In genomic region chr5:8667758-8668474, GRCm38 (mm10) we compare ENCODE assay signal across 21 mouse cellular contexts. TPM values are rescaled to one million over a fixed set of nuclear protein-coding genes. Genes with fewer than 3 reads are reported as not detected.
DNase-seq lines count a peak whose midpoint lies in the region; ATAC-seq and TF ChIP-seq lines count a peak whose summit lies in the region.
"Had no signal": no experiment of that assay in that cellular context is flagged by ENCODE, and none has a peak within 500 bp of the region (broad histone marks: within the 10 kb centered on the region; RNA-seq: fewer than 3 reads in every experiment).

No protein-coding gene starts in this region.

- 41% methylated on average over 9 of the region's 9 CpGs for WGBS in liver, adult 2 months
- WGBS in intestine, embryonic 16.5 days, result 53% methylated on average over 9 of the region's 9 CpGs

- H3K79me2 ChIP-seq in liver, adult 2 months (ENCODE audit: control insufficient read depth, insufficient read depth, low read length), result no peaks in the 10 kb centered on the region

- H3K36me3 ChIP-seq in liver, adult 2 months (ENCODE audit: control insufficient read depth, insufficient read depth, low read length), result no peaks in the 10 kb centered on the region
- no peaks in the 10 kb centered on the region for H3K36me3 ChIP-seq in intestine, embryonic 16.5 days (ENCODE audit: control insufficient read depth, insufficient read depth, low read length)
- H3K36me3 ChIP-seq: hindbrain, embryonic 12.5 days had no signal

- H3K4me1 ChIP-seq in liver, adult 2 months (ENCODE audit: control insufficient read depth, insufficient read depth, low read length), result no peaks in the 10 kb centered on the region; the same call in 1 of the 2 replicates
- peaks cover 9% of the 10 kb centered on the region for H3K4me1 ChIP-seq in intestine, embryonic 16.5 days (ENCODE audit: control insufficient read depth, insufficient read depth, low read length)
- H3K4me1 ChIP-seq: hindbrain, embryonic 12.5 days had no signal

- no peak overlapping the region for H3K27ac ChIP-seq in liver, adult 2 months (replicated peaks; ENCODE audit: insufficient read depth, low read depth, low read length)
- H3K27ac ChIP-seq in intestine, embryonic 16.5 days (ENCODE audit: low read length), result peak overlapping the region; percentile 58
- H3K27ac ChIP-seq: gastrocnemius, adult 2 months; hindbrain, embryonic 12.5 days had no signal

- H3K9ac ChIP-seq in liver, adult 2 months (ENCODE audit: low read depth, low read length), result no peak overlapping the region
- no peak overlapping the region for H3K9ac ChIP-seq in intestine, embryonic 16.5 days (ENCODE audit: low read depth, low read length)
- H3K9ac ChIP-seq: forebrain, postnatal 0 days; hindbrain, embryonic 12.5 days had no signal

- H3K27me3 ChIP-seq in liver, adult 2 months (ENCODE audit: control insufficient read depth, insufficient read depth, low read length), result no peaks in the 10 kb centered on the region
- no peaks in the 10 kb centered on the region for H3K27me3 ChIP-seq in intestine, embryonic 16.5 days (replicated peaks; ENCODE audit: control insufficient read depth, insufficient read depth, low read length)
- H3K27me3 ChIP-seq: hindbrain, embryonic 12.5 days had no signal

- no peak for TF ChIP-seq POLR2A in liver, adult 2 months (IDR thresholded peaks at IDR 0.05; ENCODE audit: extremely low read depth, insufficient read depth, low read length)

- H3K9me3 ChIP-seq in intestine, embryonic 16.5 days (ENCODE audit: control insufficient read depth, low read length), result no peaks in the 10 kb centered on the region
- H3K9me3 ChIP-seq: hindbrain, embryonic 12.5 days had no signal

- TF ChIP-seq CTCF in liver, adult 2 months (IDR thresholded peaks at IDR 0.05; ENCODE audit: low read depth, low read length), result no peak

- H3K4me2 ChIP-seq in intestine, embryonic 16.5 days (ENCODE audit: low read depth, low read length), result no peak overlapping the region
- H3K4me2 ChIP-seq: heart, embryonic 11.5 days; hindbrain, embryonic 12.5 days had no signal

- peak; percentile 89 for ATAC-seq in intestine, embryonic 16.5 days
- ATAC-seq: activated CD4-positive, CD25-positive, alpha-beta regulatory T cell, adult 4 months; forebrain, embryonic 14.5 days; forebrain, postnatal 0 days had no signal

- H3K4me3 ChIP-seq in liver, adult 2 months (ENCODE audit: insufficient read depth, low read depth, low read length), result no peak overlapping the region
- no peak overlapping the region for H3K4me3 ChIP-seq in intestine, embryonic 16.5 days (ENCODE audit: low read length)
- H3K4me3 ChIP-seq: gastrocnemius, adult 2 months; hindbrain, embryonic 12.5 days had no signal

- DNase-seq in kidney, adult 11 months, result peak; percentile 23
- DNase-seq in kidney, adult 18-20 months, result no peak
- peak; percentile 84 for DNase-seq in liver, adult 2 months (ENCODE audit: extremely low read depth, low read depth, low spot score)
- no peak for DNase-seq in liver
- peak; percentile 3 for DNase-seq in yolk sac, embryonic 10.5 days (ENCODE audit: low spot score)
- DNase-seq in urinary bladder, postnatal 4 days (ENCODE audit: low spot score in 2 of 2), result no peak
- DNase-seq in cerebellum, adult 11 months, result no peak
- DNase-seq: adrenal gland, adult 8-10 months; adrenal gland, postnatal 25 days; cerebellum, adult 18-20 months; cerebellum, adult 9-10 months; cerebellum, postnatal 14 days; forebrain, postnatal 0 days; gastrocnemius, adult 2 months; gastrocnemius, postnatal 14 days; heart, adult 11 months had no signal

RNA-seq across cellular contexts. Expression of gene Abcb1a, which starts 8.0 kb away (rescaled TPM):
- total RNA-seq in liver, adult 2 months (2014; rRNA removed), result 8.9 and 12.5 TPM in 2 replicates
- 2.1 and 2.2 TPM in 2 replicates for polyA plus RNA-seq in liver, adult 2 months (2012; rRNA removed)
- polyA plus RNA-seq in intestine, embryonic 16.5 days (2015; fragmentation: Nextera tagmentation; extraction: Ambion mirVana), result 9.0 and 11.9 TPM in 2 replicates

RNA-seq across cellular contexts. Expression of gene Rundc3b, which starts 45.2 kb away (rescaled TPM):
- 0.55 and 0.81 TPM in 2 replicates for total RNA-seq in liver, adult 2 months (2014; rRNA removed)
- 0.06 and 0.21 TPM in 2 replicates for polyA plus RNA-seq in liver, adult 2 months (2012; rRNA removed)
- polyA plus RNA-seq in intestine, embryonic 16.5 days (2015; fragmentation: Nextera tagmentation; extraction: Ambion mirVana), result 5.4 and 6.1 TPM in 2 replicates

Comparison
In these comparisons a context has a peak if more than half of its experiments do, and no peak if none do; other contexts are left out.
1. DNase-seq: peak in kidney, adult 11 months (single experiment), liver, adult 2 months (single experiment) and yolk sac, embryonic 10.5 days (single experiment); none in kidney, adult 18-20 months (single experiment), liver (single experiment), urinary bladder, postnatal 4 days (0 of 2) and cerebellum, adult 11 months (single experiment).